Mouse (Mus musculus): ENCODE data around the gene Tex13c2. TPM values are rescaled to one million over a fixed set of nuclear protein-coding genes. Genes with fewer than 3 reads are reported as not detected.
A peak's percentile ranks its signal among the peaks of the same experiment; 100 is the strongest.

The Tex13c2 gene
- total RNA-seq (2021): not detected

DNA sequence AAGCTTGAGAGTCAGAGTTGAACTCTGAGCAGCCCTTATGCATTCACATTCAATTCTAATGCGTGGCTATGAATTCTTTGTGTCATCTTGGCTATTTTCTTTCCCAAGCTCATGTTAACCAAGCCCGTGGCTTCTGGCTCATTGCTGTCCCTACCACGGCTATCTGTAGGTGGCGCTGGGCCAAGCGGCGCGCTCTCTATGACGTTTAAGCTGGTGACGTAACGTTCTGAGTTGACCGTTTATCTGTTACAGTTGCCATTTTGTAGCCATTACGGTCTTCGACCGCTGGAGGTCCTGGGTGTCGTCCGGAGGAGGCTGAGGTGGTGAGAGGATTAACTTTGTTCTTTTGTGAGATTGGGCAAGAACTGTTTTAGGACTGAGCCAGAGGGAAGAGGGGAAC is at the start of gene Tex13c2:
Tex13c2 (plus strand) TSS at position 246 of the 400 bp plus-strand sequence.
- DNase-seq (ENCODE audit: low spot score in 2 of 2): no peak
- intact Hi-C loops (cut with DNase I): no loop called here

- DNase-seq (ENCODE audit: low spot score in 2 of 2): no peak
- intact Hi-C loops (cut with DNase I): no loop called here
These were observed 39.2 kb upstream of the Tex13c2 start for GRCm38 (mm10) chrX:42450305-42450704.

GRCm38 (mm10) chrX:42453001-42453400 is 36.5 kb upstream of the Tex13c2 start:
- DNase-seq (ENCODE audit: low spot score in 2 of 2): no peak
- intact Hi-C loops (cut with DNase I): no loop called here

DNA sequence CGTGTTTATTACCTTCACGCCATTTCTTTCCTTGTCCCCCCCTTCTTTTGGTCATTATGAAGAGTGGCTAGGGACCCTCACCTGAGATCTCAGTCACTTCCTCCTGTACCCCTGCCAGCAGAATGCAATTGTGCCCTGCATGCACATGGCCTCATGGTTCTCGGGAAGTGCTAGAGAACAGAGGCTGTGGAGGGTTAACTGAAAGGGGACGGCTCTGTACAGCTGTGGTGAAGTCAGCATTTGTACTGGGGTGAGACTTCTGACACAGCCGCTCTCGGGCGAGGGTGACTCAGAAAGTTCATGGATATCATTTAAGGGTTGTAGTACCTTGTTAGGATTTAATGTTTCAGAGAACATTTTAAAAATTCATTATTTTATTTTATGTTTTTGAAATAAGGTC is 35.0 kb upstream of the Tex13c2 start:
- intact Hi-C loops (cut with DNase I): no loop called here
- no peak for DNase-seq (ENCODE audit: low spot score in 2 of 2)

GRCm38 (mm10) chrX:42490336-42490735 is 845 bp downstream of the Tex13c2 start:
- no peak for DNase-seq (ENCODE audit: low spot score in 2 of 2)
- intact Hi-C loops (cut with DNase I): no loop called here

GRCm38 (mm10) chrX:42500538-42500937 is 11.0 kb downstream of the Tex13c2 start:
- no peak for DNase-seq (ENCODE audit: low spot score in 2 of 2)
- intact Hi-C loops (cut with DNase I): no loop called here

DNA sequence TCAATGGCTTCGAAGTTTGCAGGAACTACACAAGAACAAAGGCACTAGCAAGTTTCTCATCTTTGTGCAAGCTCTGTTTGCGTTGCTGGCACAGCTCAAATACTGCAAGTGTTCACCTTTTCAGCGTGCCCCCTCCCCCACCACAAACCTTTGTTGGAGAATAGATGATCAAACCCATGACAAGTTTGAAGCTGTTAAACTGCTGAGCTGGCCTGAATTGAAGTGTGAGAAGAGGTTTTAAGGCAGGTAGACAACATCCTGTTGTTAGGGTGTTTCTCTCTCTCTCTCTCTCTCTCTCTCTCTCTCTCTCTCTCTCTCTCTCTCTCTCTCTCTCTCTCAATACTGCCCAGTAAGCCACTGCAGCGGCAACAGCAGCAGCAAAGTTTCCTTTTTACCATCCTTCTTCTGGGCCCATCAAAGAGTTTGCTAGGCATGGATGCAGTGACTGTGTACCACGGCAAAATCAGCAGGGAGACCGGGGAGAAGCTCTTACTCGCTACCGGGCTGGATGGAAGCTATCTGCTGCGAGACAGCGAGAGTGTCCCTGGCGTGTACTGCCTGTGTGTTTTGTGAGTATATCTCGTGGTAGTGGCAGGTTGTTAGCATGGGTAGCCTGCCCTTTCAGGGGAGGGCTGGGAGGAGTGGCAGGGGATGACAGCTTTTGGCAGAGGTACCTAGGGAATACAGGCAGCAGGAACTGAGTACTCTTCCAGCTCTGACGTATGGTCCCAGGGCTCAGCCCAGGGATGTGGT is 13.0 kb downstream of the Tex13c2 start, which contains the start of gene Sh2d1a:
Sh2d1a (plus strand) TSS at position 163 of the 753 bp plus-strand sequence.
- intact Hi-C loops (cut with DNase I): no loop called here

GRCm38 (mm10) chrX:42511105-42511504 is 21.6 kb downstream of the Tex13c2 start:
- intact Hi-C loops (cut with DNase I): no loop called here
- DNase-seq (ENCODE audit: low spot score in 2 of 2): no peak

More for the DNA sequence above, 13.0 kb downstream of the Tex13c2 start, which contains the start of gene Sh2d1a:
- DNase-seq (ENCODE audit: low spot score in 2 of 2): no peak

DNA sequence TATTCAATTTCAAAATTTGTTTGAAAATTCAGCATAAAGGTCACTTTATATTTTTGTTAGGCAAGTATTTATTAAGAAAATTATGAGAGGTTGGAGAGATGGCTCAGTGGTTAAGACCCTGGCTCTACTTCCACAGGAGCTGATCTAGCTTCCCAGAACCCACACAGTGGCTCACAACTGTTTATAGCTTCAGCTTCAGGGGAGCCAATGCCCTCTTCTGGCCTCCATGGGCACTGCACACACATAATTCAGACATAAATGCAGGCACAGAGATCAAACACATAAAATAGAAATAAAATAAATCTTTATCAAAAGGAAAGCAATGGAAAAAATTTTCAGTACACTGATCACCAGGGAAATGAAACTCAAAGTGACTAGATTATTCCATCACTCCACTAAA is 23.1 kb downstream of the Tex13c2 start:
- intact Hi-C loops (cut with DNase I): no loop called here
- DNase-seq (ENCODE audit: low spot score in 2 of 2): no peak

DNA sequence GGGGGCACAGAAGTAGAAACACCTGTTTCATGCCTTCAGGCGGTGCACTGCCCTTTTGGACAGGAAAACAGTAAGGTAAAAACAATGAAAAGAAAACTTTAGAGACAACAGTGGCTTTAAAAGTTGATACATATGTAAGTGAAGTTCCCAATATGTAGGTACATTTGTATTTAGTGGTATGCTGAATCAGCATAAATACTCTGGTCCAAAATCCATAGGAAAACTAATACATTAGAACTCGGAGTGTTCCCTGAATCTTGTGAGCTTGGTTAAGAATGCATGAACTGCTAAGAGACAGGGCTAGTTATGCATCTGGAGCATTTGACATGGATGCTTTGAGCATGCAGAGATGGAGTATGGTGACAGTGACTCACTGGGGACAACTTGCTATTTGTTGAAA is 33.4 kb downstream of the Tex13c2 start:
- DNase-seq (ENCODE audit: low spot score in 2 of 2): no peak
- intact Hi-C loops (cut with DNase I): no loop called here

DNA sequence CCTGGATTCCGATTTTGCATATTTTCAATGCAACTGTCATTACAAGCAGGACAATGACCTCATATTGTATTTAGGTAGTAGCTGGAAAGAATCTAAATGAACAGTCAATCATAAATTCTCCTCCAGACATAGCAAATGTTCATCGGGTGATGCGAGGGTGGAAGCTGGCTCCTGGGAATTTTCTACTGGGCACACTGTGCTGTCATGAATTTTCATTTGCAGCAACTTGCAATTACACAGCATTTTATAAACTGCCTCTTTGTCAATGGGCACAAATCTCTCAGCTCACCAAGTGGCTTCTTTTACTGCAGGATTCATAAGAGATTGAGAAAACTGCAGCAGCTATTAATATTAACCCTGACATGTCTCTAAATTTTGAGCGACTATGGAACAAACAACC is 41.2 kb downstream of the Tex13c2 start:
- peak in 1 of 2 experiments; percentile 13 for DNase-seq (ENCODE audit: low spot score in 2 of 2)
- intact Hi-C loops (cut with DNase I): no loop called here

DNA sequence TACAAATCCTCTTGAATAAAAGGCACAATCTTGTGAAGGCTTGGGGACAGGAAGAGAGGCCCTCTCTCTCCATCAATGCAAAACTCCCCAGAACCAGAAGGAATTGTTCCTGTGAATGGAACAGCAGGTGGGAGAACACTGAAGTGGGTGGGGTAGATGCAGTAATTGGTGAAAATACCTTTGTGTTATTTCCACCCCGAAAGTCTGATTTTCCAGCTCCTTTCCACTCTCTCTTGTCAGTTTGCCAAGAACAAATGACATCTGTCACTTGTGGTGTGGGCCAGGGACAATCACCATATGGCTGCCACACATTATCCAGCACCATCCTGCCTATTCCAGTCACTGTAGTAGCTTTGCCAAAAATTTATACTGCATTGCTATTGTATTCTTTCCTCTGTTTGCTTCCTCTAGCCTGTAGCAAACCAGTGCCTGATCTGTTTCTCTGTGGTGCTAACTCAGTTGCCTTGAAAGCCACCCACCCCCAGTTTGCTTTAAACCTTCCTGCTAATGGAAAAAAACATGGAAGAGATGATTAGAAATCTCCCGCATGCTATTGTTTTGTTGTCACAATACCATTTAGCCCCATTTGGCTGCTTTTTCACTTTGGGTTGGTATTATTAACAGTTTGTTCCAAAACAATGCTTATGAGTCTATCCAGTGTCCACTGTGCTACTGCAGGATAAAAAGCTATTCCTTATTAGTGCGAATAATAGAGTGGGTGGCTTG is 50.7 kb downstream of the Tex13c2 start:
- intact Hi-C loops (cut with DNase I): no loop called here
- peak; percentile 11 to 38 for DNase-seq (ENCODE audit: low spot score in 2 of 2)

GRCm38 (mm10) chrX:42540756-42541053 is 51.2 kb downstream of the Tex13c2 start:
- DNase-seq (ENCODE audit: low spot score in 2 of 2): peak; percentile 62 to 76
- intact Hi-C loops (cut with DNase I): no loop called here

Other genes starting within 250 kb of the Tex13c2 start
- gene Sh2d1a, start 12.8 kb downstream of the Tex13c2 start, total RNA-seq (2021): not detected

Measured in left cerebral cortex, postnatal 25 days (tissue).